Mouse (Mus musculus): Measurements from ENCODE around the gene Srms.

- TF ChIP-seq CTCF (IDR thresholded peaks at IDR 0.05; ENCODE audit: insufficient read depth, low read depth, low read length) (no peak), POLR2A (IDR thresholded peaks at IDR 0.05; ENCODE audit: insufficient read depth, low read depth, low read length) (no peak)
Observed at GRCm38 (mm10) chr2:181160821-181161220, 52.2 kb downstream of the Srms start.
